Mouse (Mus musculus): ENCODE results near the gene Tnpo1. TPM values are rescaled to one million over a fixed set of nuclear protein-coding genes. Genes with fewer than 3 reads are reported as not detected.
A peak's percentile ranks its signal among the peaks of the same experiment; 100 is the strongest.

Tnpo1 gene
- polyA plus RNA-seq (2012; rRNA removed), result 8.9 and 10.5 TPM in 2 replicates
- 13.6 and 13.9 TPM in 2 replicates for polyA plus RNA-seq (2014; fragmentation: Nextera tagmentation; extraction: Ambion mirVana)

GRCm38 (mm10) chr13:98926213-98926957 is at the start of gene Tnpo1:
Tnpo1 (minus strand) TSS chr13:98926384.
- peak; percentile 92 for ATAC-seq (ENCODE audit: insufficient read depth)
- Histone ChIP-seq H3K27ac (peak within 1 kb of the TSS; percentile 80), H3K4me2 (ENCODE audit: low read depth) (peak within 1 kb of the TSS; percentile 91), H3K4me3 (ENCODE audit: insufficient read depth in 1 of 2, low read depth in 2 of 2, low read length in 2 of 2) (peak within 1 kb of the TSS; percentile 85 to 95), H3K36me3 (replicated peaks; ENCODE audit: control insufficient read depth, insufficient read depth, low read depth) (no peaks in the 10 kb centered on the region), H3K9me3 (ENCODE audit: control insufficient read depth, low read length) (no peaks in the 10 kb centered on the region), H3K4me1 (replicated peaks; ENCODE audit: control insufficient read depth in 2 of 2, insufficient read depth in 2 of 2, low read length in 1 of 2) (peaks cover 3 to 10% of the 10 kb centered on the region in 2 experiments; a peak in 2 of 4 replicates), H3K9ac (replicated peaks) (peak within 1 kb of the TSS; percentile 97), H3K27me3 (ENCODE audit: control insufficient read depth, insufficient read depth, low read length) (no peaks in the 10 kb centered on the region)
- WGBS (ENCODE audit: insufficient replicate concordance), result under 1% methylated on average over 75 of the region's 75 CpGs
- TF ChIP-seq EP300 (IDR thresholded peaks at IDR 0.05; ENCODE audit: low read depth), result no peak
- no peak for TF ChIP-seq CTCF (IDR thresholded peaks at IDR 0.05; ENCODE audit: low read depth)
- peak; percentile 68 to 75 (median 72) for DNase-seq (ENCODE audit: low read depth in 3 of 3, low spot score in 3 of 3)

GRCm38 (mm10) chr13:98972090-98972489 is 45.9 kb upstream of the Tnpo1 start:
- Histone ChIP-seq H3K4me2 (ENCODE audit: low read depth) (no peak overlapping the region), H3K27ac (no peak overlapping the region), H3K27me3 (ENCODE audit: control insufficient read depth, insufficient read depth, low read length) (no peaks in the 10 kb centered on the region), H3K4me1 (replicated peaks; ENCODE audit: control insufficient read depth in 2 of 2, insufficient read depth in 2 of 2, low read length in 1 of 2) (peaks cover 0 to 13% of the 10 kb centered on the region in 2 experiments; a peak in 2 of 4 replicates), H3K36me3 (replicated peaks; ENCODE audit: control insufficient read depth, insufficient read depth, low read depth) (no peaks in the 10 kb centered on the region), H3K9me3 (ENCODE audit: control insufficient read depth, low read length) (no peaks in the 10 kb centered on the region), H3K9ac (replicated peaks) (no peak overlapping the region), H3K4me3 (ENCODE audit: insufficient read depth in 1 of 2, low read depth in 2 of 2, low read length in 2 of 2) (no peak overlapping the region)
- WGBS (ENCODE audit: insufficient replicate concordance), result 60% methylated on average over 3 of the region's 3 CpGs
- no peak for ATAC-seq (ENCODE audit: insufficient read depth)
- no peak for DNase-seq (ENCODE audit: low read depth in 3 of 3, low spot score in 3 of 3)
- no peak for TF ChIP-seq EP300 (IDR thresholded peaks at IDR 0.05; ENCODE audit: low read depth)
- no peak for TF ChIP-seq CTCF (IDR thresholded peaks at IDR 0.05; ENCODE audit: low read depth)

- WGBS (ENCODE audit: insufficient replicate concordance), result 76% methylated on average over 5 of the region's 5 CpGs
- DNase-seq (ENCODE audit: low read depth in 3 of 3, low spot score in 3 of 3), result no peak
These were observed 45.5 kb upstream of the Tnpo1 start for GRCm38 (mm10) chr13:98971641-98972040.

GRCm38 (mm10) chr13:98968517-98968916 is 42.3 kb upstream of the Tnpo1 start:
- Histone ChIP-seq H3K36me3 (replicated peaks; ENCODE audit: control insufficient read depth, insufficient read depth, low read depth) (no peaks in the 10 kb centered on the region), H3K9ac (replicated peaks) (no peak overlapping the region), H3K4me3 (ENCODE audit: insufficient read depth in 1 of 2, low read depth in 2 of 2, low read length in 2 of 2) (no peak overlapping the region), H3K27me3 (ENCODE audit: control insufficient read depth, insufficient read depth, low read length) (no peaks in the 10 kb centered on the region), H3K4me2 (ENCODE audit: low read depth) (no peak overlapping the region), H3K27ac (no peak overlapping the region), H3K9me3 (ENCODE audit: control insufficient read depth, low read length) (no peaks in the 10 kb centered on the region), H3K4me1 (replicated peaks; ENCODE audit: control insufficient read depth in 2 of 2, insufficient read depth in 2 of 2, low read length in 1 of 2) (peaks cover 0 to 13% of the 10 kb centered on the region in 2 experiments; a peak in 2 of 4 replicates)
- TF ChIP-seq EP300 (IDR thresholded peaks at IDR 0.05; ENCODE audit: low read depth) (no peak), CTCF (IDR thresholded peaks at IDR 0.05; ENCODE audit: low read depth) (no peak)
- WGBS (ENCODE audit: insufficient replicate concordance), result 9% methylated on average over 4 of the region's 4 CpGs
- no peak for ATAC-seq (ENCODE audit: insufficient read depth)
- DNase-seq (ENCODE audit: low read depth in 3 of 3, low spot score in 3 of 3), result no peak

More at GRCm38 (mm10) chr13:98971641-98972040, 45.5 kb upstream of the Tnpo1 start:
- no peak overlapping the region for H3K4me2 ChIP-seq (ENCODE audit: low read depth)
- no peaks in the 10 kb centered on the region for H3K9me3 ChIP-seq (ENCODE audit: control insufficient read depth, low read length)
- no peaks in the 10 kb centered on the region for H3K27me3 ChIP-seq (ENCODE audit: control insufficient read depth, insufficient read depth, low read length)
- no peak overlapping the region for H3K4me3 ChIP-seq (ENCODE audit: insufficient read depth in 1 of 2, low read depth in 2 of 2, low read length in 2 of 2)
- no peak overlapping the region for H3K27ac ChIP-seq
- no peak for ATAC-seq (ENCODE audit: insufficient read depth)
- no peaks in the 10 kb centered on the region for H3K36me3 ChIP-seq (replicated peaks; ENCODE audit: control insufficient read depth, insufficient read depth, low read depth)
- no peak for TF ChIP-seq CTCF (IDR thresholded peaks at IDR 0.05; ENCODE audit: low read depth)
- no peak for TF ChIP-seq EP300 (IDR thresholded peaks at IDR 0.05; ENCODE audit: low read depth)
- peaks cover 0 to 13% of the 10 kb centered on the region in 2 experiments; a peak in 2 of 4 replicates for H3K4me1 ChIP-seq (replicated peaks; ENCODE audit: control insufficient read depth in 2 of 2, insufficient read depth in 2 of 2, low read length in 1 of 2)
- H3K9ac ChIP-seq (replicated peaks), result no peak overlapping the region

GRCm38 (mm10) chr13:98967942-98968341 is 41.8 kb upstream of the Tnpo1 start:
- H3K4me3 ChIP-seq (ENCODE audit: insufficient read depth in 1 of 2, low read depth in 2 of 2, low read length in 2 of 2), result no peak overlapping the region
- TF ChIP-seq CTCF (IDR thresholded peaks at IDR 0.05; ENCODE audit: low read depth) (no peak), EP300 (IDR thresholded peaks at IDR 0.05; ENCODE audit: low read depth) (no peak)
- no peak overlapping the region for H3K9ac ChIP-seq (replicated peaks)
- no peaks in the 10 kb centered on the region for H3K27me3 ChIP-seq (ENCODE audit: control insufficient read depth, insufficient read depth, low read length)
- ATAC-seq (ENCODE audit: insufficient read depth) (no peak), DNase-seq (ENCODE audit: low read depth in 3 of 3, low spot score in 3 of 3) (no peak)
- peaks cover 0 to 13% of the 10 kb centered on the region in 2 experiments; a peak in 2 of 4 replicates for H3K4me1 ChIP-seq (replicated peaks; ENCODE audit: control insufficient read depth in 2 of 2, insufficient read depth in 2 of 2, low read length in 1 of 2)
- 37% methylated on average over 6 of the region's 6 CpGs for WGBS (ENCODE audit: insufficient replicate concordance)
- no peaks in the 10 kb centered on the region for H3K36me3 ChIP-seq (replicated peaks; ENCODE audit: control insufficient read depth, insufficient read depth, low read depth)
- no peak overlapping the region; the same call in 1 of the 2 replicates for H3K4me2 ChIP-seq (ENCODE audit: low read depth)
- no peaks in the 10 kb centered on the region for H3K9me3 ChIP-seq (ENCODE audit: control insufficient read depth, low read length)
- no peak overlapping the region for H3K27ac ChIP-seq
